Mouse (Mus musculus) spleen, adult 2 months (tissue): Measurements from ENCODE around the gene Heatr5a.

Source experiments
- CTCF ChIP-seq: fragments of 200-500 bp; IDR thresholded peaks from 2 replicates; pipeline ENCODE4 v1.5.1; 2011; ENCODE audit warnings: mild to moderate bottlenecking, inconsistent platforms; ENCODE audit not compliant: insufficient read depth, insufficient read length, insufficient replicate concordance; ENCODE audit errors: extremely low read depth
- POLR2A ChIP-seq: fragments of 200-500 bp; IDR thresholded peaks from 2 replicates; pipeline ENCODE4 v1.6.1; 2011; ENCODE audit warnings: low read depth, low read length, inconsistent platforms

GRCm38 (mm10) chr12:51828716-51829289 lies 142.3 kb downstream of the Heatr5a start:
- no peak for TF ChIP-seq CTCF
- peak; percentile 15; the same call in 1 of the 2 replicates for TF ChIP-seq POLR2A
